Mouse (Mus musculus): ENCODE results near the gene Zfp451.
"Not testable (repeated sequence)": the region's sequence is repeated elsewhere in the genome, so short reads cannot be mapped to it uniquely, and the experiment has no call there.

Zfp451 gene

DNA sequence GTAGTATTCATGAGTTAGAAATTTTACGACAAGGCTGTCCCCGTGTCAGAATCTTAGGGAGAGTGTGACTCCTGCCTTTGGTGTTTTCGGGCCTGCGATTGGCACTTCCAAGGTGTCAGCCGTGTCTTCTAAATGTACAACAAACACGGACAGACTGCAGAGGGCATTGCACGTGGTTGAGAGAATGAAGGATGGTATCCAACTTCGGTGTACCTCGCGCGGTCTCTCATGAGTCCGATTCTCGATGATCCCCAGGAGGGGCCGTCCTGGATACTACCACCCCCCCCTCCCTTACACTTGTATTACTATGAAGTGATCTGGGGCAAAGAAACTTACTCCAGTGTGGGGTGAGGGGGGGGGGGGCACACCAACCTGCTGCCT is 57.4 kb downstream of the Zfp451 start:
- no peak for DNase-seq (ENCODE audit: low spot score)

GRCm38 (mm10) chr1:33756258-33757032 is 58.0 kb downstream of the Zfp451 start:
- DNase-seq (ENCODE audit: low spot score): no peak

GRCm38 (mm10) chr1:33755799-33756198 is 58.6 kb downstream of the Zfp451 start:
- no peak for DNase-seq (ENCODE audit: low spot score)

- DNase-seq (ENCODE audit: low spot score): no peak
These were observed 59.2 kb downstream of the Zfp451 start for GRCm38 (mm10) chr1:33754965-33755735.

DNA sequence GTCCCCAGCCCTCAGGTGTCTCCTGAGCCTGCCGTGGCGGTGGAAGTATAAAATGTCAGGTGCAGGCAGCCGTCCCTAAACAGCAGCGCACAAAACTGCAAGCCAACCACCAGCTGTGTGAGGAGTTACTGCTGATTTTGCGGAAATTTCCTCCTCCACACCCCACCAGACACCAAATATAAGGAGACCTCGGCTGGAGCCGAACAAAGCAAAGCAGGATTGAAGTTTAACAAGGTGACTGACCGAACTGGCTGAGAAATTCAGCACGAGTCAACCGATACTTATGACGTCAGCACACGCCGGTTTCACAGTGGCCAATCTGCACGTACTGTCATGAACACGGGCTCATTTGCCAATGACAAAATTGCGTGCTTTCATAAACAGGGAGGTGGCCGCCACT is 60.3 kb downstream of the Zfp451 start:
- no peak for DNase-seq (ENCODE audit: low spot score)

DNA sequence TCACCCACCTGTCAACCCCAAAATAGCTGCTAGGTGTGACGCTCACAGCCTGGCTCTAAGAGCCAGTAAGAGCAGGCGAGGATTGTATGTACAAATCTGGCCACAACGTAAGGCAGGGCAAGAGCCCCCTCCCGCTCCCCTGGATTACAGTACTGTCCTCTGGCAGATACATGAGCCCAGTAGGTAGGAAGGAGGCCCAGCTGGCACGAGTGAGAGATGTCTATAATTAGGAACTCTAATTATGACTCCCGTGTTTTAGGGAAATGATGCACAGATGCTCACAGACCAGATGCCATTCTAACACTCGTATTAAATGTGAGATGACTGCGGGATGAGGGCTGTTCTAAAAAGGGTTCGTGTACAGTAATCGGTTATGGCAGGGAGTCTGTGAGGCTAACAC is 63.1 kb downstream of the Zfp451 start:
- DNase-seq (ENCODE audit: low spot score): no peak

GRCm38 (mm10) chr1:33749709-33750108 is 64.7 kb downstream of the Zfp451 start:
- DNase-seq (ENCODE audit: low spot score): not testable (repeated sequence)

GRCm38 (mm10) chr1:33749109-33749508 is 65.3 kb downstream of the Zfp451 start:
- DNase-seq (ENCODE audit: low spot score): no peak

- DNase-seq (ENCODE audit: low spot score): no peak
These were observed 68.5 kb downstream of the Zfp451 start for GRCm38 (mm10) chr1:33745901-33746300.

DNA sequence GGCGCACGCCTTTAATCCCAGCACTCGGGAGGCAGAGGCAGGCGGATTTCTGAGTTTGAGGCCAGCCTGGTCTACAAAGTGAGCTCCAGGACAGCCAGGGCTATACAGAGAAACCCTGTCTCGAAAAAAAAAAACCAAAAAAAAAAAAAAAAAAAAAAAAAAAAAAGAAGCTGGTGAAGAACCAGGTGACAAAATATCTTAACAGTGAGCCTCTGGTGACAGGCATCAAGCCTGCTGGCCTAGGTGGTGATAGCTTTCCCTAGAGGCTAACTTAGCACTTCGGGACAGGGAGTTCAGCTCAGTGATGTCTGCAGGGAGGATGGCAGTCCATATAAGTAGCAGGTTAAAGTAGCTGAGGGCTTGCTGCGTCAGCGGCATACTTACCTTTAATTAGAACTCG is 69.6 kb downstream of the Zfp451 start:
- DNase-seq (ENCODE audit: low spot score): not testable (repeated sequence)

DNA sequence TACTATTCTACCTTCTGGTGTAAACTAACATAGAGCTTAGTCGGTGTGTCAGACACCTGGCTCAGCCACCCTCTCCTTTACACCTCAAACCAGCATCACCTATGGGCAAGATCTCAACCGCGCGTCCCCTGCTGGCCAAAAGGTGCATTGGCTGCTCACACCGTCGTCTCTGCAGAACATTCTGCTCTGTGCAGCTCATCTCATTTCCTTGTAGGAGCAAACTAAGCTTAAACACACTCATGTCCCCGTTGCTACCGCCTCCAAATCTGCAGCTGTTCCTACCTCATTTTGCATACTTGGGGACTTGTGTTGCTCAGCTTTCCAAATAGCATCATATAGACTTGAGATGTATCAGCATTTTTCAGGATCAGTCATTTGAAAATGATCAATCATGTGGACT is 71.5 kb downstream of the Zfp451 start:
- no peak for DNase-seq (ENCODE audit: low spot score)

- peak; percentile 47 for DNase-seq (ENCODE audit: low spot score)
These were observed 75.1 kb downstream of the Zfp451 start for GRCm38 (mm10) chr1:33739302-33739701.

- no peak for DNase-seq (ENCODE audit: low spot score)
These were observed 75.6 kb downstream of the Zfp451 start for GRCm38 (mm10) chr1:33738681-33739278.

DNA sequence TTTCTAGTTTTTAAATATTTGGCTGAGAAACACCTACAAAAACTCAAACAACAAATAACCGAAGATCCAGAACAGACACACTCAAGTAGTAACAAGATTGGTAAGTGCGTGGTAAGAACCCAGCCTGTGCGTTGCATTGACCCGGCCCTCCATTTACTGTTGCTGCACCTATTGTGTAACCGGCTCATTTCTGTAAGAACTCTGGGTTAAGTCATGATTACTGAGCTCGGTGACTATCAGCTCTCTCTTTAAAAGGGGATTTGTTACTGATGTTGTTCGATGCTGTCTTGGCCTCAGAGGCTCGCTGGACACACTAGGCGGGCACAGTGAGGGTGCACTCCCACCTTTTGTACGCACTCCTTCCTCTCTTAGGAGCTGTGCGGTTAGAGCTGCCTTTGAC is 76.1 kb downstream of the Zfp451 start:
- DNase-seq (ENCODE audit: low spot score): no peak

DNA sequence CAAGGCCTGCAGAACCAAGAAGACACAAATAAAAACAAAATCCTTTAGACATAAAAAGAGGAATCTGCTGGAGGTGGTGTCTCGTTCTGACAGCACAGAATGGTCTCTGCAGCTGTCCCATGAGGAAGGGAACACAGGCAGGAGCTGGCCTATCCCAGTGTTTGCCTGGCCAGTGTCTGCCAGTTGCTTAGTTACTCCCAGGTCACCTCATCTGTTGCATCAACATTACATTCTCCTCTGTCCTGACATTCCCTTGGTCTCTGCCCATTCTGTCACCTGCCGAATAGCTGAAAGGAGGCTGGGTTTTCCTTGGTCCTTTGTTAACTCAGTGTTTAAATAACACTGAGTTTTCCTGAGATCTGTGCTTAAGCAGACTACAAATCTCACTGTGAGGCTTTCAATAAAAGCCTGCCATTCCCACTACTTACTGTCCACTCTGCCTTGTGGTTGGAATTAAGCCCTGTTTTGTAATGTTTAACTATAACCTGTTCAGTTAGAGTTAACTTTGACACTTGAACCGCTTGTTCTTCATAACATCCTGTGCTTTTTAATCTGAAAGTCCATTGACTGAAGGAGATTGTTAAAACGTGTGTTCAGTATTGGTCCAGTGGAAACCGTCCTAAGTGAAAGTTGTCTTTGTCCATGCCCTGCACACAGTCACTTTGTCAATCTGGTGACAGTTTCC is 80.3 kb downstream of the Zfp451 start:
- DNase-seq (ENCODE audit: low spot score): no peak

DNA sequence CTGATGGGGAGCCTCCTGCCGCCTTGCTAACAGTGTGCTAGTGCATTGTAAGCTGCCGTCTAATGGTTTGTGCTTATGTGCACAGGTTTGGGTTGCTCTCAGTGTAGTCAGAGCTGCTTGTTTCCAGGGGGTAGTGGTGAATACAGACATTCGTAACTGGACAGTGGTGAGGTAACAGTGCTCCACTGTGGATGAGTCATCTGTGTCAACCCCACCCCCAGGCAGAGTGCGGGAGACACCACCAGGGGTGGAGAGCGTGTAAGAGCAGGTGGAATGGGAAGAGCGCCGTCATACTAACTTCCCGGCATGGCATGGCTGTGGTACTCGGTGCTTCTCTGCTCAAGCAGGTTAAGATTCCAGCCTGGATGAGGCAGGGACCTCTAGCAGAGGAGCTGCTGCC is 81.4 kb downstream of the Zfp451 start:
- DNase-seq (ENCODE audit: low spot score): no peak

DNA sequence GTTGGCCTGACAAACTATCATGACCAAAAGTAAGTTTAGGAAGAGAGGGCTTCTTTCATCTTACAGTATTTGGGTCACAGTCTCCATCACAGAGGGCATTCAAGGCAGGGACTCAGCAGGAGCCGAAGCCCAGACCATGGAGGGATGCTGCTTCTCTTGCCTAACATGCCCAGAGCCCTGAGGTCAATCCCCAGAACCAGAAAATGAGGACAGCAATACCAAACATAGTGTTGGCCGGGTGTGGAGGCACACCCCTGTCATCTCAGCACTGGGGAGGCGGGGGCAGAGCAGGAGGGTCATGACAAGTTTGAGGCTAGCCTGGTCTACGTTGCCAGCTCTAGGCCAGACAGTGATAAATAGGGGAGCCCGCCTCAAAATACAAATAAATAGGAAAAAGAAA is 89.3 kb downstream of the Zfp451 start:
- DNase-seq (ENCODE audit: low spot score): no peak

DNA sequence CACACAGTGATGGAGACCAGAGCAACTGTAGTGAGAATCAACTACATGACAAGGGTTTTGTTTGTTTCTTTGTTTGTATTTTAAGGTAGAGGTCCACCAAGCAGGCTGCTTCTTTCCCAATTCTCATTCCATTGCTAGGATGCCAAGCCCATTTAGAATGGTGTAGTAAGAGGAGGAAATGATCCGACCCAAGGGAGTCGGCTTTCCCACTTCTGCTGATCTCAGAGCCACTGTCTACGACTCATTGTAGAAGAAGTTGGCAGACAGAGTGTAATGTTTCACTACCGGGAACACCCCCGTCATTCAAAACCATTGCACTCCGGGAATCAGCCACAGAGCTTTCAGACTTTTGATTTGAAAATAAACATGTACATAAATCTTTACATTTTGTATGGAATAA is 89.9 kb downstream of the Zfp451 start:
- no peak for DNase-seq (ENCODE audit: low spot score)

GRCm38 (mm10) chr1:33721020-33721419 is 93.4 kb downstream of the Zfp451 start:
- DNase-seq (ENCODE audit: low spot score): no peak

GRCm38 (mm10) chr1:33720231-33720630 is 94.2 kb downstream of the Zfp451 start:
- no peak for DNase-seq (ENCODE audit: low spot score)

- DNase-seq (ENCODE audit: low spot score): peak; percentile 82
These were observed 94.6 kb downstream of the Zfp451 start, which contains the start of gene Rab23 for GRCm38 (mm10) chr1:33719733-33720225. Rab23 (plus strand) TSS chr1:33719887.

DNA sequence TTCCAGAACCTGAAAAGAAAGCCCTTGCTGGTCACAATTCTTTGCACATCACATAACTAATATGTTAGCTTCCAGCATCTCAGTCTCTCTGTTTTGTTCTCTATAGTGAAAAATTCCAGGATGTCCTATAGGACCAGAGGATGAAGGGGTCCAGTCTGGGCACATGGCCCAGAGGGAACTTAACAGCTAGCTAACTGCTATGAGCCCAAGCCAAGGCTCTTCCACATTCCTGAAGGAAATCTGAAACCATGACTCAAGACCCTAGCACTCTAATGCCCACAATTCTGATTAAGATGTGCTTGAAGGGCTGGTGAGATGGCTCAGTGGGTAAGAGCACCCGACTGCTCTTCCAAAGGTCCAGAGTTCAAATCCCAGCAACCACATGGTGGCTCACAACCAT is 96.8 kb downstream of the Zfp451 start:
- no peak for DNase-seq (ENCODE audit: low spot score)
